Mouse (Mus musculus): ENCODE measurements at regions not wholly inside any gene's neighbourhood (a gene's known extent, or its start where the extent isn't known, plus 50 kb on each side); places are given as distances from the start of the nearest gene placed in this dataset.

DNA sequence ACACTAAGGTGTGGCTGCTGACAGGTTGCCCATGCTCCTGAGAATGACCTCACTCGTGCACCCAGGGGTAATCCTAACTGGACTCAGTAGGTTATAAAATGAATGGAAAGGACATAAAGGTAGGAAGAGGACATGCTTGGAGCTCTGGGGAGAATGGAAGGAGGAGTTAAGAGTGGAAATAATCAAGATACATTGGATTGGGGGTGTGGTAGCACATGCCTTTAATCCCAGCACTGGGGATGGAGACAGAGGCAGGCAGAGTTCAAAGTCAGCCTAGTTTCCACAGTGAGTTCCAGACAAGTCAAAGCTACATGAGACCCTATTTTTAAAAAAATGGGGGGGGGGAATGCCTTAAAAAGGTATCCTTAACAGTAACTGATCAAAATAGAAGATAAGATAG is 167.9 kb upstream of the Hnrnpa3 start:
- no peak for TF ChIP-seq POLR2A (IDR thresholded peaks at IDR 0.05; ENCODE audit: borderline replicate concordance, extremely low read depth, low read depth, low read length)
- no peak for TF ChIP-seq CTCF (IDR thresholded peaks at IDR 0.05; ENCODE audit: insufficient read depth, low read length)
